Mouse (Mus musculus): ENCODE results near the gene Nol3. TPM values are rescaled to one million over a fixed set of nuclear protein-coding genes. Genes with fewer than 3 reads are reported as not detected.
"Not testable (repeated sequence)": the region's sequence is repeated elsewhere in the genome, so short reads cannot be mapped to it uniquely, and the experiment has no call there.

Gene Nol3
- polyA plus RNA-seq (2014; fragmentation: Nextera tagmentation; extraction: Ambion mirVana) = 4.0 and 4.3 TPM in 2 replicates

- peak within 1 kb of the TSS; percentile 49 for H3K9ac ChIP-seq
- peak within 1 kb of the TSS; percentile 38 for H3K4me3 ChIP-seq (replicated peaks; ENCODE audit: low read length)
- H3K4me2 ChIP-seq (replicated peaks) = peak within 1 kb of the TSS; percentile 83
- H3K36me3 ChIP-seq (replicated peaks; ENCODE audit: control insufficient read depth, insufficient read depth) = peaks cover 12% of the 10 kb centered on the region
- WGBS = 5% methylated on average over 10 of the region's 10 CpGs
- H3K27me3 ChIP-seq (ENCODE audit: control insufficient read depth, insufficient read depth, low read length) = peaks cover 96% of the 10 kb centered on the region
- ATAC-seq (ENCODE audit: low FRiP score) = no peak
- DNase-seq (ENCODE audit: low spot score) = no peak
- no peak within 1 kb of the TSS for H3K27ac ChIP-seq
- H3K9me3 ChIP-seq (ENCODE audit: control insufficient read depth, low read length) = no peaks in the 10 kb centered on the region
- peaks cover 20% of the 10 kb centered on the region for H3K4me1 ChIP-seq (replicated peaks; ENCODE audit: control insufficient read depth, insufficient read depth, low read length)
Measured at GRCm38 (mm10) chr8:105275840-105276239, at the start of gene Nol3. Nol3 (plus strand) TSS chr8:105276140.

GRCm38 (mm10) chr8:105231503-105232320 lies 44.2 kb upstream of the Nol3 start:
- H3K36me3 ChIP-seq (replicated peaks; ENCODE audit: control insufficient read depth, insufficient read depth) = peaks cover 38% of the 10 kb centered on the region
- H3K9me3 ChIP-seq (ENCODE audit: control insufficient read depth, low read length) = no peaks in the 10 kb centered on the region
- no peaks in the 10 kb centered on the region for H3K4me1 ChIP-seq (replicated peaks; ENCODE audit: control insufficient read depth, insufficient read depth, low read length)
- 85% methylated on average over 12 of the region's 12 CpGs for WGBS
- ATAC-seq (ENCODE audit: low FRiP score) (no peak), DNase-seq (ENCODE audit: low spot score) (no peak)
- no peak overlapping the region for H3K4me3 ChIP-seq (replicated peaks; ENCODE audit: low read length)
- no peaks in the 10 kb centered on the region for H3K27me3 ChIP-seq (ENCODE audit: control insufficient read depth, insufficient read depth, low read length)
- no peak overlapping the region for H3K9ac ChIP-seq
- no peak overlapping the region for H3K4me2 ChIP-seq (replicated peaks)
- H3K27ac ChIP-seq = no peak overlapping the region

- not testable (repeated sequence) for H3K4me2 ChIP-seq (replicated peaks); H3K27me3 ChIP-seq (ENCODE audit: control insufficient read depth, insufficient read depth, low read length); ATAC-seq (ENCODE audit: low FRiP score); H3K27ac ChIP-seq; H3K4me1 ChIP-seq (replicated peaks; ENCODE audit: control insufficient read depth, insufficient read depth, low read length); H3K4me3 ChIP-seq (replicated peaks; ENCODE audit: low read length); H3K9ac ChIP-seq; H3K9me3 ChIP-seq (ENCODE audit: control insufficient read depth, low read length); DNase-seq (ENCODE audit: low spot score)
- H3K36me3 ChIP-seq (replicated peaks; ENCODE audit: control insufficient read depth, insufficient read depth) = peaks cover 38% of the 10 kb centered on the region
- WGBS = 95% methylated on average over 4 of the region's 4 CpGs
Measured at GRCm38 (mm10) chr8:105232321-105232693, 43.6 kb upstream of the Nol3 start.

- Histone ChIP-seq H3K27ac (no peak overlapping the region), H3K9me3 (ENCODE audit: control insufficient read depth, low read length) (no peaks in the 10 kb centered on the region), H3K4me2 (replicated peaks) (no peak overlapping the region), H3K4me1 (replicated peaks; ENCODE audit: control insufficient read depth, insufficient read depth, low read length) (no peaks in the 10 kb centered on the region), H3K4me3 (replicated peaks; ENCODE audit: low read length) (no peak overlapping the region), H3K36me3 (replicated peaks; ENCODE audit: control insufficient read depth, insufficient read depth) (peaks cover 39% of the 10 kb centered on the region), H3K9ac (no peak overlapping the region), H3K27me3 (ENCODE audit: control insufficient read depth, insufficient read depth, low read length) (no peaks in the 10 kb centered on the region)
- WGBS = 89% methylated on average over 1 of the region's 1 CpGs
- DNase-seq (ENCODE audit: low spot score) (no peak), ATAC-seq (ENCODE audit: low FRiP score) (no peak)
Measured at GRCm38 (mm10) chr8:105233126-105233935, 42.6 kb upstream of the Nol3 start.

- 87% methylated on average over 1 of the region's 1 CpGs for WGBS
- Histone ChIP-seq H3K4me3 (replicated peaks; ENCODE audit: low read length) (no peak overlapping the region), H3K27ac (no peak overlapping the region), H3K4me2 (replicated peaks) (no peak overlapping the region), H3K36me3 (replicated peaks; ENCODE audit: control insufficient read depth, insufficient read depth) (peaks cover 58% of the 10 kb centered on the region), H3K4me1 (replicated peaks; ENCODE audit: control insufficient read depth, insufficient read depth, low read length) (no peaks in the 10 kb centered on the region), H3K9ac (no peak overlapping the region), H3K27me3 (ENCODE audit: control insufficient read depth, insufficient read depth, low read length) (no peaks in the 10 kb centered on the region), H3K9me3 (ENCODE audit: control insufficient read depth, low read length) (no peaks in the 10 kb centered on the region)
- DNase-seq (ENCODE audit: low spot score) = no peak
- no peak for ATAC-seq (ENCODE audit: low FRiP score)
Measured at GRCm38 (mm10) chr8:105235206-105235605, 40.7 kb upstream of the Nol3 start.

GRCm38 (mm10) chr8:105237442-105238142 lies 38.3 kb upstream of the Nol3 start:
- Histone ChIP-seq H3K9me3 (ENCODE audit: control insufficient read depth, low read length) (no peaks in the 10 kb centered on the region), H3K27me3 (ENCODE audit: control insufficient read depth, insufficient read depth, low read length) (no peaks in the 10 kb centered on the region), H3K36me3 (replicated peaks; ENCODE audit: control insufficient read depth, insufficient read depth) (peaks cover 76% of the 10 kb centered on the region), H3K4me1 (replicated peaks; ENCODE audit: control insufficient read depth, insufficient read depth, low read length) (no peaks in the 10 kb centered on the region), H3K27ac (no peak overlapping the region), H3K9ac (no peak overlapping the region), H3K4me2 (replicated peaks) (no peak overlapping the region), H3K4me3 (replicated peaks; ENCODE audit: low read length) (no peak overlapping the region)
- WGBS = 92% methylated on average over 14 of the region's 14 CpGs
- ATAC-seq (ENCODE audit: low FRiP score) (no peak), DNase-seq (ENCODE audit: low spot score) (no peak)

GRCm38 (mm10) chr8:105241016-105241415 lies 34.9 kb upstream of the Nol3 start:
- H3K27me3 ChIP-seq (ENCODE audit: control insufficient read depth, insufficient read depth, low read length) = no peaks in the 10 kb centered on the region
- WGBS = 97% methylated on average over 7 of the region's 7 CpGs
- peaks cover 48% of the 10 kb centered on the region for H3K36me3 ChIP-seq (replicated peaks; ENCODE audit: control insufficient read depth, insufficient read depth)
- H3K4me3 ChIP-seq (replicated peaks; ENCODE audit: low read length) = no peak overlapping the region
- H3K9me3 ChIP-seq (ENCODE audit: control insufficient read depth, low read length) = no peaks in the 10 kb centered on the region
- H3K27ac ChIP-seq = no peak overlapping the region
- H3K4me1 ChIP-seq (replicated peaks; ENCODE audit: control insufficient read depth, insufficient read depth, low read length) = no peaks in the 10 kb centered on the region
- ATAC-seq (ENCODE audit: low FRiP score) (no peak), DNase-seq (ENCODE audit: low spot score) (no peak)
- no peak overlapping the region for H3K9ac ChIP-seq
- no peak overlapping the region for H3K4me2 ChIP-seq (replicated peaks)

- DNase-seq (ENCODE audit: low spot score) (no peak), ATAC-seq (ENCODE audit: low FRiP score) (no peak)
- Histone ChIP-seq H3K27ac (no peak overlapping the region), H3K4me2 (replicated peaks) (no peak overlapping the region), H3K9me3 (ENCODE audit: control insufficient read depth, low read length) (no peaks in the 10 kb centered on the region), H3K4me3 (replicated peaks; ENCODE audit: low read length) (no peak overlapping the region), H3K36me3 (replicated peaks; ENCODE audit: control insufficient read depth, insufficient read depth) (peaks cover 64% of the 10 kb centered on the region), H3K27me3 (ENCODE audit: control insufficient read depth, insufficient read depth, low read length) (peaks cover 22% of the 10 kb centered on the region), H3K9ac (no peak overlapping the region), H3K4me1 (replicated peaks; ENCODE audit: control insufficient read depth, insufficient read depth, low read length) (peaks cover 5% of the 10 kb centered on the region; the same call in 1 of the 2 replicates)
- WGBS = 92% methylated on average over 6 of the region's 6 CpGs
Measured at GRCm38 (mm10) chr8:105251954-105252353, 24.0 kb upstream of the Nol3 start.

Data from hindbrain, embryonic 14.5 days (tissue).